Mouse (Mus musculus) lung, postnatal 0 days (tissue): ENCODE results near the gene Ercc2.
A peak's percentile ranks its signal among the peaks of the same experiment; 100 is the strongest.

Experiments
- CTCF ChIP-seq: IDR thresholded peaks from 2 replicates; pipeline ENCODE4 v1.5.1; 2016; ENCODE audit warnings: antibody characterized with exemption, mild to moderate bottlenecking
- EP300 ChIP-seq: IDR thresholded peaks from 2 replicates; pipeline ENCODE4 v1.6.1; 2016; ENCODE audit warnings: antibody characterized with exemption, mild to moderate bottlenecking, control low read depth

- TF ChIP-seq CTCF (no peak), EP300 (peak; percentile 91)
Observed at GRCm38 (mm10) chr7:19441448-19442091, 59.8 kb downstream of the Ercc2 start.
